Mouse (Mus musculus) heart, adult 2 months (tissue): Measurements from ENCODE around the gene Gm19935.

Experiments used
- CTCF ChIP-seq: fragments of 200-600 bp; IDR thresholded peaks from 2 replicates; pipeline ENCODE4 v1.8.1; 2022; ENCODE audit warnings: antibody characterized with exemption, mild to moderate bottlenecking, moderate library complexity
- EP300 ChIP-seq: fragments of 200-500 bp; IDR thresholded peaks from 2 replicates; pipeline ENCODE4 v1.6.1; 2011; ENCODE audit warnings: low read depth, low read length, control low read depth; ENCODE audit not compliant: insufficient read depth
- POLR2A ChIP-seq: fragments of 200-500 bp; IDR thresholded peaks from 2 replicates; pipeline ENCODE4 v1.6.1; 2011; ENCODE audit warnings: mild to moderate bottlenecking, low read depth, low read length, control low read depth; ENCODE audit not compliant: insufficient read depth

DNA sequence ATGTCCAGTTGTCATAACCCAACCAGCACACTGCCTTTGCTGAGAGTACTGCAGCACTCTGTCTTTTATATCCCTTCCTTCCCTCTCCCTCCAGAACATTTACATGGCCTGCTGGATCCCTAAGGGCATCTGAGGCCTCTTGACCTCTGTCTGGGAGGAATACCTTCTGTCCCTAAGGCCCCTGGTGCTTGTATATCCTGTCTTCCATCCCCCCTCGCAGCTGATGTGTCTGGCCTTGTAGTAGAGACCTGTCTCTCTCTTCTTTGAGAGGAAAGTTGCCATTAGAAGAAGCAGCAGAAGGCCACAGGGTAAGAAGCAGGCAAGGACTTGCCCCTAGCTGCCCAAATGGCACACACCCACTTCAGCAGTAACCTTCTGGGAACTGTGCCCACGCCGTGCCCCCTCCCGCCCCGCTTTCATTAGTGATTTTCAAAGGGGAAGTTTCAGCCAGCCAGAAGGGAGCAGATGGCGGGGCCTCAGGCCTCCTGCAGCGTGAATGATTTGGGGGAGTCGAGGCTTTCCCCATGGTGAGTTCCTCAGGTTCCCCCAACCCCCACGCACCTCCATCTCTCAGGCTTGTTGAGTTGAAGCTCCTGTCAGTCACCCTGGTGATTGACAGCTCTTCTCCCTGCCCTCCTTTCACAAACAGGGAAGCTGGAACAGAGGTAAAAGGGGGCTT is 44.2 kb upstream of the Gm19935 start:
- TF ChIP-seq CTCF (no peak), EP300 (no peak), POLR2A (no peak)
